Mouse (Mus musculus) embryonic facial prominence, embryonic 14.5 days (tissue): ENCODE measurements around the gene Gpr156. TPM values are rescaled to one million over a fixed set of nuclear protein-coding genes. Genes with fewer than 3 reads are reported as not detected.

ENCODE experiments used
- ATAC-seq: fragments of 200-750 bp; cut with Nextera tagmentation; 2 replicates; pipeline ENCODE4 v1.8.0; 2017; ENCODE audit warnings: low read depth, moderate number of reproducible peaks, moderate TSS enrichment
- DNase-seq: peaks from one replicate; pipeline ENCODE4 v3.0.0-alpha.2; 2015; ENCODE audit warnings: low spot score
- H3K27ac ChIP-seq: fragments of 300-500 bp; sonication (generic); replicated peaks from 2 replicates; pipeline ENCODE4 v1.5.1; 2014; ENCODE audit warnings: low read depth, mild to moderate bottlenecking, low read length, moderate library complexity
- H3K27me3 ChIP-seq: fragments of 300-500 bp; sonication (generic); replicated peaks from 2 replicates; pipeline ENCODE4 v1.6.1; 2014; ENCODE audit warnings: low read length; ENCODE audit not compliant: control insufficient read depth, insufficient read depth
- H3K36me3 ChIP-seq: fragments of 300-500 bp; sonication (generic); 2 replicates; pipeline ENCODE4 v1.6.1; 2014; ENCODE audit warnings: low read length, mixed read lengths; ENCODE audit not compliant: control insufficient read depth, insufficient read depth
- H3K4me1 ChIP-seq: fragments of 300-500 bp; sonication (generic); 2 replicates; pipeline ENCODE4 v1.6.1; 2014; ENCODE audit warnings: antibody characterized with exemption, low read length; ENCODE audit not compliant: control insufficient read depth, insufficient read depth
- H3K4me2 ChIP-seq: fragments of 300-500 bp; sonication (generic); 2 replicates; pipeline ENCODE4 v1.6.1; 2014; ENCODE audit warnings: low read depth, mild to moderate bottlenecking, low read length, moderate library complexity, mixed read lengths
- H3K4me3 ChIP-seq: fragments of 300-500 bp; sonication (generic); 2 replicates; pipeline ENCODE4 v1.5.1; 2014; ENCODE audit warnings: low read depth, mild to moderate bottlenecking, low read length
- H3K9ac ChIP-seq: fragments of 300-500 bp; sonication (generic); 2 replicates; pipeline ENCODE4 v1.6.1; 2014; ENCODE audit warnings: low read depth, mild to moderate bottlenecking, low read length, moderate library complexity, mixed read lengths
- H3K9me3 ChIP-seq: fragments of 300-500 bp; sonication (generic); 2 replicates; pipeline ENCODE4 v1.6.1; 2016; ENCODE audit warnings: low read length; ENCODE audit not compliant: control insufficient read depth
- WGBS: fragments of 180-500 bp; shearing (Covaris S2); extraction: QIAGEN DNeasy Blood & Tissue Kit; methylation state at CpG from one replicate; pipeline ENCODE4 v1.1.7; 2014; 5-methylcytosine and 5-hydroxymethylcytosine counted together
- polyA plus RNA-seq: library from polyadenylated mRNA; unstranded; fragments of >200 nt; fragmentation: Nextera tagmentation; extraction: Ambion mirVana; gene quantifications from 2 replicates; pipeline ENCODE4 v1.2.1, GENCODE M21; 2014

The Gpr156 gene
- 0.77 and 0.85 TPM in 2 replicates for polyA plus RNA-seq

DNA sequence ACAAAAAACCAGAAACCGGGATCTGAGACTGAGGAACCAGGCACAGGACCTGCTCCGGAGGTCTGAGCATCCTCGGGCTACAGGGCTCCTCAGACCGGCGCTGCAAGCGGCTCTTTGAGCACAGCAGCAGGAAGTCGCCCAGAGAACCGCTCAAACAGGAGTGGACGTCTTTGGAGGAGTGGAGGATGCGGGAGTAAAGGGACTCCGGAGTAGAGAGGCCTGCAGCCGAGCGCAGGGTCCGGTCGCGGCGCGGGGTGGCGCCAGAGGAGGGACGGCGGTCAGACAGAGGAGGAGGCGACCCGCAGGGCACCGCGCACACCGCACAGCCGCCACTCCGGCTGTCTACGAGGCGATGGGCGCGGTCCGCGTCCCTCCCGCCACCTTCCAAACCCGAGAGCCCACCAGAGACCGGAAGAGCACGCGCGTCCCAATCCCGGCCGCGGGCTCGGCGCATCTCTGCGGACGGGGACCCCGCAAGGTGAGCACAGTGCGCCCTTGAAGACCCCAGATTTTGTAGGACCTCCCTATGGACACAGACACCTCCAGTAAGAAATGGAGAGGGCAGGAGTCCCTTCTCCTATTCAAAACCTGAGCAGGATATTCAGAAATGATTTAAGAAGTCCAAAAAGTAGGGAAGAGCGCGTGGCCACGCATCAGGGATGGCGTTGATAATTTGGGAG is at the start of gene Gpr156:
Gene Gpr156, plus strand, starts transcription at position 359 of the 680 bp plus-strand sequence.
- peaks cover 4% of the 10 kb centered on the region; the same call in 1 of the 2 replicates for H3K9me3 ChIP-seq
- peaks cover 17% of the 10 kb centered on the region for H3K27me3 ChIP-seq
- ATAC-seq (peak; percentile 90), DNase-seq (peak; percentile 54)
- H3K4me3 ChIP-seq, result peak within 1 kb of the TSS; percentile 57
- H3K9ac ChIP-seq, result peak within 1 kb of the TSS; percentile 67
- peak within 1 kb of the TSS; percentile 98 for H3K4me2 ChIP-seq
- 0 out of 2 replicates have a peak, but pooled peaks cover 7% of the 10 kb centered on the region for H3K4me1 ChIP-seq
- 4% methylated on average over 30 of the region's 53 CpGs for WGBS
- no peaks in the 10 kb centered on the region for H3K36me3 ChIP-seq
- no peak within 1 kb of the TSS for H3K27ac ChIP-seq

GRCm38 (mm10) chr16:37867791-37868505 is 48.3 kb upstream of the Gpr156 start, which contains the start of gene Lrrc58:
Gene Lrrc58 (plus strand): TSS chr16:37868389.
- peaks cover 15% of the 10 kb centered on the region for H3K4me1 ChIP-seq
- DNase-seq (peak; percentile 91), ATAC-seq (peak; percentile 95)
- no peaks in the 10 kb centered on the region for H3K27me3 ChIP-seq
- H3K9ac ChIP-seq, result peak within 1 kb of the TSS; percentile 98
- H3K4me2 ChIP-seq, result peak within 1 kb of the TSS; percentile 76
- H3K27ac ChIP-seq, result peak within 1 kb of the TSS; percentile 99
- 1% methylated on average over 31 of the region's 86 CpGs for WGBS
- H3K36me3 ChIP-seq, result peaks cover 13% of the 10 kb centered on the region
- H3K4me3 ChIP-seq, result peak within 1 kb of the TSS; percentile 97
- H3K9me3 ChIP-seq, result no peaks in the 10 kb centered on the region

DNA sequence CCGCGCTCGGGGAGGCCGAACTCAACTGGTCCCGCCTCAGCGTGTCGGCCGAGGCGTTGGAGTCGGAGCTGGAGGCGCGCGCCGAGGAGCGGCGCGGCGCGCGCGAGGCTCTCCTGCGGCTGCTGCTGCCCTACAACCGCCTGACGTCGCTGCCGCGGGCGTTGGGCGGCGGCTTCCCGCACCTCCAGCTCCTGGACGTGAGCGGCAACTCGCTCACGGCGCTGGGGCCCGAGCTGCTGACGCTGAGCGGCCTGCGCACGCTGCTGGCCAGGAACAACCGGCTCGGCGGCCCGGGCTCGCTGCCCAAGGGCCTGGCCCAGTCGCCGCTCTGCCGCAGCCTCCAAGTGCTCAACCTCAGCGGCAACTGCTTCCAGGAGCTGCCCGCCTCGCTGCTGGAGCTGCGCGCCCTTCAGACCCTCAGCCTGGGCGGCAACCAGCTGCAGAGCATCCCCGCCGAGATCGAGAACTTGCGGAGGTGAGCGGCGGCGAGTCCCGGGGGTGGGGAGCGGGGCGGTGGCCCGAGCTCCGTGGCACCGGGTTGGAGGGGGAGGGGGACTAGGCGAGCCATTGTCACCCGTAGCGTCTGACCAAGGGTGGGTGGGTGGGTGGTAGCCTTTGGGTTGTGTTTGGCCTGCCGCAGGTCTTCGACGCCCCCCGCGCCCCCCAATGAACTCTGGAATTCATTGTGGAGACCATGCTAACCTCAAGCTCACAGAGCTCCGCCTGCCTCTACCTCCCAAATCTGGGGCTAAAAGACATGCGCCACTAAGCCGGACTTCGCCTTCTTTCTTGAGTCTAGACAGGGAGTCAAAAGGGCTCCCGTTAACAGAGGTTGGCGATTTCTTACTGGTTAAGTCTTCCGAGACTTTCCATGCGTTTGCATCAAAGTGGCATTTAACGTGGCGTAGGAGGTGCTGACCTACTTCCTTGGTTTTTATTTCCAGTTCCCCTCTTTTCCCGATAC is 47.5 kb upstream of the Gpr156 start:
- peaks cover 15% of the 10 kb centered on the region for H3K4me1 ChIP-seq
- no peaks in the 10 kb centered on the region for H3K27me3 ChIP-seq
- 0% methylated on average over 25 of the region's 87 CpGs for WGBS
- no peaks in the 10 kb centered on the region for H3K9me3 ChIP-seq
- H3K9ac ChIP-seq, result peak overlapping the region; percentile 98
- DNase-seq (peak; percentile 76), ATAC-seq (peak; percentile 81)
- peaks cover 13% of the 10 kb centered on the region for H3K36me3 ChIP-seq
- peak overlapping the region; percentile 99 for H3K27ac ChIP-seq
- H3K4me3 ChIP-seq, result peak overlapping the region; percentile 97
- peak overlapping the region; percentile 76 for H3K4me2 ChIP-seq

GRCm38 (mm10) chr16:37869470-37870231 is 46.6 kb upstream of the Gpr156 start:
- Histone ChIP-seq H3K9ac (peak overlapping the region; percentile 98), H3K4me2 (peak overlapping the region; percentile 76), H3K36me3 (peaks cover 13% of the 10 kb centered on the region), H3K4me1 (peaks cover 15% of the 10 kb centered on the region), H3K27me3 (no peaks in the 10 kb centered on the region), H3K9me3 (no peaks in the 10 kb centered on the region), H3K27ac (peak overlapping the region; percentile 99), H3K4me3 (peak overlapping the region; percentile 97)
- WGBS, result 23% methylated on average over 4 of the region's 4 CpGs
- DNase-seq (no peak), ATAC-seq (no peak)

DNA sequence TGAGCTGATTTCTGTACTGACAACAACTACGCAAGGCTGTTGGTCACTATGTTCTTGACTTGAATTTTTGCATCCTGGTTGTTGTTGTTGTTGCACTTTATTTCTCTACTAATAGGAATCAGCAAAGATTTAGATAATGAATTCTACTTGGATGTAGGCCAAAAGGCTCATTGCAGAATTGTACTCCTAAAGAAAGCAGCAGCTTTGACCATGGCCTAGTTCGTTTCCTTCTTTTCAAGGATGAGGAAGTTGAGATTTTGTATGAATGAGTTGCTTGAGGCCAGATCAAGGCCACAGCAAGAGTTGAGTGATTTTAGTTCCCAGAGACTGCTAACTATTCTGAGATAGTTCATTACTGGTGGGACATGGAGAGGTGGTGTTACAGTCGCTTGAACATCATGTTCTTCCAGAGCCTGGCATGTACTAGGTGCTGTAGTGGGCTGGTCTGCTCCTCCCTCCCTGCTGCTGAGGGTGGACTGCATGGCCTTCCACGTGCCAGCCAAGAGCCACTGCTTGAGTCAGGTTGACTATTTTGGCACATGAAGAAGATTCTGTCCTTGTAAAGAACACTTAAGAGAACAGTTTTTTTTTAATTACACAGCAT is 45.1 kb upstream of the Gpr156 start:
- peaks cover 13% of the 10 kb centered on the region for H3K36me3 ChIP-seq
- ATAC-seq (no peak), DNase-seq (no peak)
- peaks cover 15% of the 10 kb centered on the region for H3K4me1 ChIP-seq
- no peak overlapping the region; the same call in 1 of the 2 replicates for H3K4me2 ChIP-seq
- H3K9ac ChIP-seq, result no peak overlapping the region
- no peaks in the 10 kb centered on the region for H3K9me3 ChIP-seq
- H3K27me3 ChIP-seq, result no peaks in the 10 kb centered on the region
- H3K4me3 ChIP-seq, result no peak overlapping the region
- WGBS, result 80% methylated on average over 4 of the region's 4 CpGs
- no peak overlapping the region for H3K27ac ChIP-seq

GRCm38 (mm10) chr16:37874501-37875235 is 41.6 kb upstream of the Gpr156 start:
- Histone ChIP-seq H3K27me3 (no peaks in the 10 kb centered on the region), H3K27ac (no peak overlapping the region), H3K4me3 (no peak overlapping the region), H3K4me2 (no peak overlapping the region), H3K9me3 (no peaks in the 10 kb centered on the region), H3K36me3 (peaks cover 38% of the 10 kb centered on the region), H3K9ac (no peak overlapping the region), H3K4me1 (peaks cover 9% of the 10 kb centered on the region)
- ATAC-seq (no peak), DNase-seq (no peak)
- WGBS, result 88% methylated on average over 4 of the region's 4 CpGs

- Histone ChIP-seq H3K4me3 (no peak overlapping the region), H3K27ac (no peak overlapping the region), H3K4me1 (no peaks in the 10 kb centered on the region), H3K9me3 (no peaks in the 10 kb centered on the region), H3K9ac (no peak overlapping the region), H3K27me3 (no peaks in the 10 kb centered on the region), H3K36me3 (peaks cover 44% of the 10 kb centered on the region), H3K4me2 (no peak overlapping the region)
- ATAC-seq (no peak), DNase-seq (no peak)
- WGBS, result 98% methylated on average over 3 of the region's 3 CpGs
These were observed 38.9 kb upstream of the Gpr156 start for GRCm38 (mm10) chr16:37877406-37877805.
